Mouse (Mus musculus) small intestine, adult 2 months (tissue): ENCODE results near the gene Mturn. TPM values are rescaled to one million over a fixed set of nuclear protein-coding genes. Genes with fewer than 3 reads are reported as not detected.

Experiments
- H3K27ac ChIP-seq: fragments of 200-500 bp; 2 replicates; pipeline ENCODE4 v1.5.1; 2012; ENCODE audit warnings: low read depth, low read length, control low read depth, inconsistent platforms; ENCODE audit not compliant: insufficient read depth
- H3K27me3 ChIP-seq: fragments of 200-500 bp; 2 replicates; pipeline ENCODE4 v1.6.1; 2012; ENCODE audit warnings: mild to moderate bottlenecking, moderate library complexity, low read length, inconsistent platforms; ENCODE audit not compliant: control insufficient read depth, insufficient read depth
- H3K36me3 ChIP-seq: fragments of 200-500 bp; 2 replicates; pipeline ENCODE4 v1.6.1; 2012; ENCODE audit warnings: mild to moderate bottlenecking, low read length, control low read depth, inconsistent platforms; ENCODE audit not compliant: control insufficient read depth, insufficient read depth
- H3K4me1 ChIP-seq: fragments of 200-500 bp; 2 replicates; pipeline ENCODE4 v1.6.1; 2012; ENCODE audit warnings: low read length, inconsistent platforms, mixed read lengths; ENCODE audit not compliant: control insufficient read depth, insufficient read depth, insufficient read length
- H3K4me3 ChIP-seq: fragments of 200-500 bp; 2 replicates; pipeline ENCODE4 v1.5.1; 2012; ENCODE audit warnings: low read depth, mild to moderate bottlenecking, control low read depth, inconsistent platforms, low read length, moderate library complexity
- CTCF ChIP-seq: fragments of 200-500 bp; IDR thresholded peaks from 2 replicates; pipeline ENCODE4 v1.5.1; 2012; ENCODE audit warnings: low read depth, mild to moderate bottlenecking, control low read depth, inconsistent platforms, low read length, moderate library complexity, mixed read lengths; ENCODE audit not compliant: insufficient replicate concordance, insufficient read length; ENCODE audit errors: extremely low read depth
- POLR2A ChIP-seq: fragments of 200-500 bp; IDR thresholded peaks from 2 replicates; pipeline ENCODE4 v1.6.1; 2012; ENCODE audit warnings: low read depth, mild to moderate bottlenecking, control low read depth, inconsistent platforms, low read length, moderate library complexity
- WGBS: fragments of 180-500 bp; shearing (Covaris S2); methylation state at CpG from one replicate; pipeline ENCODE4 v1.1.7; 2018; 5-methylcytosine and 5-hydroxymethylcytosine counted together
- polyA plus RNA-seq: library from polyadenylated mRNA; depleted of rRNA; stranded (reverse); fragments of >200 nt; gene quantifications from 2 replicates; pipeline ENCODE4 v1.2.3, GENCODE M21; 2012

The Mturn gene
- polyA plus RNA-seq, 1 experiment: 3.8 TPM

- no peak overlapping the region for H3K4me3 ChIP-seq
- no peaks in the 10 kb centered on the region for H3K36me3 ChIP-seq
- no peaks in the 10 kb centered on the region for H3K27me3 ChIP-seq
- no peak overlapping the region for H3K27ac ChIP-seq
- WGBS: 78% methylated on average over 9 of the region's 9 CpGs
- TF ChIP-seq CTCF (no peak), POLR2A (no peak)
- H3K4me1 ChIP-seq: no peaks in the 10 kb centered on the region; the same call in 1 of the 2 replicates
Observed at GRCm38 (mm10) chr6:54720512-54721251, 39.3 kb downstream of the Mturn start.

GRCm38 (mm10) chr6:54721252-54721635 is 39.8 kb downstream of the Mturn start:
- H3K27me3 ChIP-seq: no peaks in the 10 kb centered on the region
- 85% methylated on average over 4 of the region's 4 CpGs for WGBS
- no peak overlapping the region for H3K27ac ChIP-seq
- H3K4me1 ChIP-seq: no peaks in the 10 kb centered on the region
- TF ChIP-seq CTCF (no peak), POLR2A (no peak)
- H3K36me3 ChIP-seq: no peaks in the 10 kb centered on the region
- no peak overlapping the region for H3K4me3 ChIP-seq

GRCm38 (mm10) chr6:54726309-54726708 is 44.9 kb downstream of the Mturn start:
- H3K36me3 ChIP-seq: no peaks in the 10 kb centered on the region
- no peak overlapping the region for H3K4me3 ChIP-seq
- no peak for TF ChIP-seq CTCF
- TF ChIP-seq POLR2A: no peak
- H3K27me3 ChIP-seq: no peaks in the 10 kb centered on the region
- H3K27ac ChIP-seq: no peak overlapping the region
- WGBS: 64% methylated on average over 6 of the region's 6 CpGs
- peaks cover 11% of the 10 kb centered on the region; the same call in 1 of the 2 replicates for H3K4me1 ChIP-seq

GRCm38 (mm10) chr6:54726796-54727195 is 45.4 kb downstream of the Mturn start:
- Histone ChIP-seq H3K27ac (no peak overlapping the region), H3K36me3 (no peaks in the 10 kb centered on the region)

GRCm38 (mm10) chr6:54727416-54727815 is 46.0 kb downstream of the Mturn start:
- no peaks in the 10 kb centered on the region for H3K36me3 ChIP-seq
- peaks cover 11% of the 10 kb centered on the region; the same call in 1 of the 2 replicates for H3K4me1 ChIP-seq
- H3K27ac ChIP-seq: no peak overlapping the region
- WGBS: 88% methylated on average over 5 of the region's 5 CpGs
- TF ChIP-seq CTCF: no peak
- no peak for TF ChIP-seq POLR2A
- H3K4me3 ChIP-seq: no peak overlapping the region
- H3K27me3 ChIP-seq: no peaks in the 10 kb centered on the region

More at GRCm38 (mm10) chr6:54726796-54727195, 45.4 kb downstream of the Mturn start:
- Histone ChIP-seq H3K27me3 (no peaks in the 10 kb centered on the region), H3K4me3 (no peak overlapping the region), H3K4me1 (peaks cover 11% of the 10 kb centered on the region; the same call in 1 of the 2 replicates)
- 83% methylated on average over 6 of the region's 6 CpGs for WGBS
- TF ChIP-seq CTCF (no peak), POLR2A (no peak)

- Histone ChIP-seq H3K4me1 (peaks cover 11% of the 10 kb centered on the region; the same call in 1 of the 2 replicates), H3K36me3 (no peaks in the 10 kb centered on the region), H3K27ac (no peak overlapping the region), H3K4me3 (no peak overlapping the region), H3K27me3 (no peaks in the 10 kb centered on the region)
- TF ChIP-seq CTCF (no peak), POLR2A (no peak)
- 67% methylated on average over 2 of the region's 2 CpGs for WGBS
Observed at GRCm38 (mm10) chr6:54729451-54730105, 48.2 kb downstream of the Mturn start.

GRCm38 (mm10) chr6:54731726-54732125 is 50.3 kb downstream of the Mturn start:
- H3K4me1 ChIP-seq: peaks cover 7% of the 10 kb centered on the region; the same call in 1 of the 2 replicates
- no peak for TF ChIP-seq POLR2A
- TF ChIP-seq CTCF: no peak
- H3K4me3 ChIP-seq: no peak overlapping the region
- WGBS: 62% methylated on average over 3 of the region's 3 CpGs
- H3K36me3 ChIP-seq: no peaks in the 10 kb centered on the region
- H3K27me3 ChIP-seq: no peaks in the 10 kb centered on the region
- H3K27ac ChIP-seq: no peak overlapping the region
